ENCODE assay signal across 13 mouse cellular contexts in the genomic region with DNA sequence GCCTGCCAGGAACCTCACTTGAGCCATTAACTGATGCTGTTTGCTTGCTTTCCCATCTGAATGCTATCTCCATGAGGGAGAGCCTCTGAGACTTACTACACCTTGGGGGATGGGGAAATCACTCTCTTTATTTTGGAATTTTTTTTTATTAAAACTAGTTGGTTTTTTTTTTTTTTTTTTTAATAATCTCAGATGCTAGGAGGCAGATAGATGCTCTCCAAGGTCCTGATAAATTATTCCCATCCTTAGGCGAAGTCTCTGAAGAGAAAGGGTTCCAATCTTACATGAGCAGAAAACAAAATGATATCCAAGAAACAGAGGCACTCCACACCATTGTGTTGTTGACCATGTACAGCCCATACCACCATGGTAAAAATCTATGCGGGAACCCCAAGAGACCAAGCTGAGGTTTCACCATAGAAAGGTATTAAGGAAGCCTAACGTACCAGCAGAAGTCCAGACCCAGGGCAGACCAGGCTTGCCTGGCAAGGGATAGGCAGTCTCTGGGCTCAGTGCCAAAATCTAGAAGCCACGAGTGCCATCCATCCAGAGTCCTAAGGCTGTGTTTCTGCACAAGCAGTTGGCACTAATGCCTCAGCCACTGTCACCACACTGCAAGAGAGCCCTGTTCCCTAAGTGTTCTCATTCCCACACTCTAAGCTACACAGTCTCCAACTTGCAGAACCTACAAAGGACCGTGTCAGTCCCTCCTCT.
A peak's percentile ranks its signal among the peaks of the same experiment; 100 is the strongest.
DNase-seq lines count a peak whose midpoint lies in the region; ATAC-seq lines count a peak whose summit lies in the region.
"Had no signal": no experiment of that assay in that cellular context is flagged by ENCODE, and none has a peak within 500 bp of the region (broad histone marks: within the 10 kb centered on the region; RNA-seq: fewer than 3 reads in every experiment).

No protein-coding gene starts in this region.

- H3K9me3 ChIP-seq in kidney, embryonic 16.5 days (ENCODE audit: low read length): no peaks in the 10 kb centered on the region
- H3K9me3 ChIP-seq: forebrain, embryonic 15.5 days; liver, embryonic 15.5 days; midbrain, embryonic 12.5 days had no signal

- ATAC-seq in kidney, embryonic 16.5 days (ENCODE audit: low FRiP score, low TSS enrichment): no peak
- ATAC-seq: forebrain, embryonic 15.5 days; intestine, embryonic 16.5 days had no signal

- peak; percentile 23 to 58 for DNase-seq in adrenal gland, adult (ENCODE audit: inconsistent age in 2 of 2, low spot score in 1 of 2)
- no peak for DNase-seq in adrenal gland, postnatal 4 days (ENCODE audit: low spot score in 2 of 2)
- DNase-seq in kidney, adult 11 months: peak; percentile 12
- peak; percentile 11 for DNase-seq in 3T3-L1 (ENCODE audit: low read depth, low spot score)
- peak; percentile 3 for DNase-seq in cerebellum, adult 9-11 months
- no peak for DNase-seq in urinary bladder, postnatal 14 days (ENCODE audit: low spot score)
- no peak for DNase-seq in right cerebral cortex, postnatal 25 days
- DNase-seq: spleen, adult 18-20 months had no signal

- H3K36me3 ChIP-seq in kidney, embryonic 16.5 days (ENCODE audit: insufficient read depth, low read length): no peaks in the 10 kb centered on the region
- H3K36me3 ChIP-seq: forebrain, embryonic 15.5 days; liver, embryonic 15.5 days; midbrain, embryonic 12.5 days had no signal

- H3K4me2 ChIP-seq in kidney, embryonic 16.5 days (replicated peaks; ENCODE audit: low read depth, low read length): no peak overlapping the region
- H3K4me2 ChIP-seq: forebrain, embryonic 15.5 days; liver, embryonic 15.5 days; midbrain, embryonic 12.5 days had no signal

- H3K27ac ChIP-seq in kidney, embryonic 16.5 days (ENCODE audit: low read length): no peak overlapping the region
- H3K27ac ChIP-seq: forebrain, embryonic 15.5 days; liver, embryonic 15.5 days; midbrain, embryonic 12.5 days had no signal

- peaks cover 5% of the 10 kb centered on the region; the same call in 1 of the 2 replicates for H3K4me1 ChIP-seq in kidney, embryonic 16.5 days (ENCODE audit: insufficient read depth, low read length)
- H3K4me1 ChIP-seq: midbrain, embryonic 12.5 days had no signal

- WGBS in kidney, embryonic 16.5 days: 70% methylated on average over 5 of the region's 5 CpGs

- no peaks in the 10 kb centered on the region for H3K27me3 ChIP-seq in kidney, embryonic 16.5 days (ENCODE audit: insufficient read depth, low read length)
- H3K27me3 ChIP-seq: forebrain, embryonic 15.5 days; liver, embryonic 15.5 days; midbrain, embryonic 12.5 days had no signal

- no peak overlapping the region for H3K9ac ChIP-seq in kidney, embryonic 16.5 days (replicated peaks; ENCODE audit: low read length)
- H3K9ac ChIP-seq: forebrain, embryonic 15.5 days; liver, embryonic 15.5 days; midbrain, embryonic 12.5 days had no signal

- no peak overlapping the region for H3K4me3 ChIP-seq in kidney, embryonic 16.5 days (ENCODE audit: low read length)
- H3K4me3 ChIP-seq: forebrain, embryonic 15.5 days; liver, embryonic 15.5 days; midbrain, embryonic 12.5 days had no signal

Comparison
In these comparisons a context has a peak if more than half of its experiments do, and no peak if none do; other contexts are left out.
1. DNase-seq: peak in adrenal gland, adult (2 of 2), kidney, adult 11 months (single experiment), 3T3-L1 (single experiment) and cerebellum, adult 9-11 months (single experiment); none in adrenal gland, postnatal 4 days (0 of 2), urinary bladder, postnatal 14 days (single experiment) and right cerebral cortex, postnatal 25 days (single experiment).